Mouse (Mus musculus): Measurements from ENCODE around the gene Mob3b. TPM values are rescaled to one million over a fixed set of nuclear protein-coding genes. Genes with fewer than 3 reads are reported as not detected.

Gene Mob3b
- polyA plus RNA-seq, 1 experiment: 2.3 TPM

DNA sequence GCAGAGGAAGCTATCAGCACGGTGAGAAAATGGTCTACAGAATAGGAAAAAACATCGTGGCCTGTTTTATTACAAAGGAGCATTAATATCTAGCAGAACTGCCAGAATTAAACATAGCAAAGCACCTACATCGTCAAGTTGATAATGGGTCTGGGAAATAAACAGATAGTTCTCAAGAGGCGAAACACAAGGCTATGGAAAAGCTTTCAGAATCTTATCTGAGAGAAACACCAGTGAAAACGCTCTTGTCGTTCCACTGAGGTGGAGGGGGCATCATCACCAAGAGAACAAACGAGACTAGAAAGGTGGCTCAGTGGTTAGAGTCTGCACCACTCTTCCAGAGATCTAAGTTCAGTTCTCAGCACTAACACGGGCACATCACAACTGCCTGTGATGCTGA is 20.3 kb downstream of the Mob3b start:
- peaks cover 15% of the 10 kb centered on the region; the same call in 1 of the 2 replicates for H3K4me1 ChIP-seq (ENCODE audit: control insufficient read depth, insufficient read depth, insufficient read length)
- DNase-seq (ENCODE audit: low read depth in 1 of 2, low spot score in 2 of 2): no peak
- no peak overlapping the region for H3K4me3 ChIP-seq (ENCODE audit: extremely low read depth, insufficient read depth, insufficient read length)
- no peaks in the 10 kb centered on the region for H3K36me3 ChIP-seq (ENCODE audit: control insufficient read depth, insufficient read depth, low read length)
- WGBS: 68% methylated on average over 8 of the region's 8 CpGs
- no peaks in the 10 kb centered on the region for H3K27me3 ChIP-seq (ENCODE audit: control insufficient read depth, insufficient read depth, low read length)
- no peak overlapping the region for H3K27ac ChIP-seq (ENCODE audit: insufficient read depth, low read length)
- no peak for TF ChIP-seq CTCF (IDR thresholded peaks at IDR 0.05; ENCODE audit: extremely low read depth, insufficient read depth, insufficient read length, insufficient replicate concordance)
- no peak for TF ChIP-seq POLR2A (IDR thresholded peaks at IDR 0.05; ENCODE audit: low read depth, low read length)

DNA sequence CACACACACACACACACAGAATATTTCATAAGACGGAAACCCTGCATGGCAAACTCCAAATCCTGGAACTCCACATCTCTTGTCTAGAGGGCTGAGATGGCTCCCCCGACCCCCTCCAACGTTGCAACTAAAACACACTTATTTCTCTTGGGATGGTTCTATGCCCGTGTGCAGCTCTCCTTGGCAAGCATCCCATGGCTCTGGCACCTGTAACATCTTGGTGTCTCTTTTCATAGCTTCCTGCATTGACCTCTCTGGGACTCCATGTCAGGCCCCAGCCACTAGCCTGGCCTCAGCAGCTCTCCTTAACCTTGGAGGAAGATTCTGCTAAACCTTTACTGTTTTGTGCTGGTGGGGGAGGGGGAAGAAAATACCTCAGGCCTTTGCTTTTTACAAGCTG is 21.5 kb downstream of the Mob3b start:
- Histone ChIP-seq H3K27ac (ENCODE audit: insufficient read depth, low read length) (no peak overlapping the region), H3K36me3 (ENCODE audit: control insufficient read depth, insufficient read depth, low read length) (no peaks in the 10 kb centered on the region), H3K27me3 (ENCODE audit: control insufficient read depth, insufficient read depth, low read length) (no peaks in the 10 kb centered on the region), H3K4me1 (ENCODE audit: control insufficient read depth, insufficient read depth, insufficient read length) (peaks cover 24% of the 10 kb centered on the region), H3K4me3 (ENCODE audit: extremely low read depth, insufficient read depth, insufficient read length) (no peak overlapping the region)
- DNase-seq (ENCODE audit: low read depth in 1 of 2, low spot score in 2 of 2): no peak
- no peak for TF ChIP-seq CTCF (IDR thresholded peaks at IDR 0.05; ENCODE audit: extremely low read depth, insufficient read depth, insufficient read length, insufficient replicate concordance)
- TF ChIP-seq POLR2A (IDR thresholded peaks at IDR 0.05; ENCODE audit: low read depth, low read length): no peak
- 80% methylated on average over 4 of the region's 4 CpGs for WGBS

DNA sequence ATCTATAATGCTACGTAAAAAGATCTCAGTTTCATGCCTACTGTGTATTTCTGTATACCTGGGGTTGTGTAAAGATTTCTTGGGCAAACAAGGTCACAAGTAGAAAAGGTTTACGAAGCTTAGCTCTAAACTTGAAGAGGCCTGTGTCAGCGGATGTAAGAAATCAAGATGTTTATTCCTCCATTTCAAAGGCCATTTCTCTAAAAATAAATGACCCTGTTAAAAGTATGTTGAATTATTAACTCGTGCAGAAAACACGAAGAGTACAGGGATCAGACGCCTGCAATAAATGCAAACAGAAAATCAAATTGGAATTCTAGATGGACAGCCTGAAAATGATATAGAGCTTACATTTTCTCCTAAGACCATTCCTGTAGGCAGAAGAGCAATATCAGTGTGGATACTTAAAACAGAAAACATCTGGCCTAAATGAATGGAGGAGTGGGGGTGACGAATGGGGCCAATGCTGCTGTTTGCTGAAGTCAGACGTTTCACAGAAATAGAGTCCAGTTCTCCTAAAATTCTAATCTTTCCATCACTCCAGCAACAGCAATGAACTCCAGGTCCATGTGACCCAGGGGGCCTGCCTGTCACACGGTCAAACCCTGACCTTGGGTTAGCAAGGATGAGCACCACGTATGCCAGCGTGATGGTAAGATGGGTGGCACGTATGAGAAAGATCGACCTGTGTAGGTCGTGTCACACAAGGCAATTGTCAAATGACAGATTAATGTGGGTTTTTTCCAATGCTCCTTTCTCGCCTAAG is 22.3 kb downstream of the Mob3b start:
- WGBS: 90% methylated on average over 15 of the region's 15 CpGs
- H3K4me3 ChIP-seq (ENCODE audit: extremely low read depth, insufficient read depth, insufficient read length): no peak overlapping the region
- H3K4me1 ChIP-seq (ENCODE audit: control insufficient read depth, insufficient read depth, insufficient read length): peaks cover 26% of the 10 kb centered on the region
- no peak for DNase-seq (ENCODE audit: low read depth in 1 of 2, low spot score in 2 of 2)
- H3K27me3 ChIP-seq (ENCODE audit: control insufficient read depth, insufficient read depth, low read length): no peaks in the 10 kb centered on the region
- H3K36me3 ChIP-seq (ENCODE audit: control insufficient read depth, insufficient read depth, low read length): no peaks in the 10 kb centered on the region
- no peak overlapping the region for H3K27ac ChIP-seq (ENCODE audit: insufficient read depth, low read length)
- TF ChIP-seq POLR2A (IDR thresholded peaks at IDR 0.05; ENCODE audit: low read depth, low read length) (no peak), CTCF (IDR thresholded peaks at IDR 0.05; ENCODE audit: extremely low read depth, insufficient read depth, insufficient read length, insufficient replicate concordance) (no peak)

DNA sequence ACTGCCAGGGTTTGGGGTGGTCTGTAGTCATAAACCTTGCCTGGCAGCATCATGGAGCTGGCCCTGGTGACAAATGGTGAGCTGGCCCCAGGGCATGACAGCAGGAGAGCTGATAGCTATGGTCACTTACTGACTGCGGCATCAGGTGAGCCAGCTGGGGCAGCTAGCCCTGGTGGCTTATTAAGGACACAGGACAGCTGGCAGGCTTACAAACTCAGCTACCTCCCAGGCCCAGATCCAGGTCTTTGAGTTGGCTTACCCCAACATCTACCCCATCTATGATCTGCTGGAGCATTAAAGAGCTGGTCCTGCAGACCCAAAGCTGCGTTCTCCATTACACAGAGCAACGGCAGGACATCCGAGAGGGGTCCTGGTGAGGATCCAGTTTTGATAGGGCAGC is 23.9 kb downstream of the Mob3b start:
- no peak for TF ChIP-seq POLR2A (IDR thresholded peaks at IDR 0.05; ENCODE audit: low read depth, low read length)
- no peak for TF ChIP-seq CTCF (IDR thresholded peaks at IDR 0.05; ENCODE audit: extremely low read depth, insufficient read depth, insufficient read length, insufficient replicate concordance)
- DNase-seq (ENCODE audit: low read depth in 1 of 2, low spot score in 2 of 2): no peak
- Histone ChIP-seq H3K27me3 (ENCODE audit: control insufficient read depth, insufficient read depth, low read length) (no peaks in the 10 kb centered on the region), H3K4me3 (ENCODE audit: extremely low read depth, insufficient read depth, insufficient read length) (no peak overlapping the region), H3K27ac (ENCODE audit: insufficient read depth, low read length) (no peak overlapping the region), H3K36me3 (ENCODE audit: control insufficient read depth, insufficient read depth, low read length) (no peaks in the 10 kb centered on the region), H3K4me1 (ENCODE audit: control insufficient read depth, insufficient read depth, insufficient read length) (peaks cover 27% of the 10 kb centered on the region)
- over 99% methylated on average over 4 of the region's 4 CpGs for WGBS

DNA sequence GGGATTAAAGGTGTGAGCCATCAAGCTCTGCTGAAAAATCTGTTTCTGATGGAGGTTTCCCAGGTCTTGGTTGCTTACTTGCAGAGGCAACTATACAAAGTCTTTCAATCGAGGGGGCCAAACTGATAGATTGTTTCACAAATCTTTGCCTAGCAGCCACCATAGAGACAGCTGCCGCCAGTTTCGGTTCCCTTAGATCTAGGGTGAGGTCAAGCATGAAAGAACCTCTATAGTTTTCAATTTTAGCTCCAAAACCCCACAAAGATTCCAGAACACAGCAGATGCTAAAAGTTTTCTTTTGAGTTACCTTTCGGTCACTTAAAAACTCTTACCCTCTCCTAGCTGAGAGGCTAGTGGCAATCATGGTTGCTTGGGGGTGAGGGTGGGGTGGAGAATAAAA is 25.7 kb downstream of the Mob3b start:
- TF ChIP-seq POLR2A (IDR thresholded peaks at IDR 0.05; ENCODE audit: low read depth, low read length): no peak
- TF ChIP-seq CTCF (IDR thresholded peaks at IDR 0.05; ENCODE audit: extremely low read depth, insufficient read depth, insufficient read length, insufficient replicate concordance): no peak
- H3K4me3 ChIP-seq (ENCODE audit: extremely low read depth, insufficient read depth, insufficient read length): no peak overlapping the region

DNA sequence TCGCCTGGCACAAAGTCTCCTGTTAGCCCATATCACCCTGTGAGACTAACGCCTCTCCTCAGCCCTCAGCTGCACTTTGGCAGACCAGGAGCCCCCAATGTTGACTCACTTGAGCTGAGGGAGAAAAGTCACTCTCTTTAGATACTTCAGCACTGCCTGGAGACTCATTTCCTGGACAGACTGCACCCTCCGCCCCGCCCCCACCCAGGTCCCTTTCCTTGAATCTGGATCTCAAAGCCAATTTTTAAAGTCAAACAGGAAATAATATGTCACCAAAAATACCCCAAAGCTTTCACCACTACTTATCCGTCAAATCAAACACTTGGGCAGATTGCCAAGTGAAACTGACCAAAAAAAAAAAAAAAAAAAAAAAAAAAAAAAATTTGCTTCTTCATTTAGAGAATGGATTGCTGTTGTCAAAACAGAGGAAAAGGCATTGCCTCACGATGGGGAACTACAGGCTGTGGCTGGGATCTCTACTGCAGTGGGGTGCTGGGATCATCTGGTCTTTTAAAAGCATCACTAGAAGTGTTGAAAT is 26.8 kb downstream of the Mob3b start:
- H3K27ac ChIP-seq (ENCODE audit: insufficient read depth, low read length): peak overlapping the region; percentile 10; the same call in 1 of the 2 replicates
- H3K27me3 ChIP-seq (ENCODE audit: control insufficient read depth, insufficient read depth, low read length): no peaks in the 10 kb centered on the region
- H3K4me1 ChIP-seq (ENCODE audit: control insufficient read depth, insufficient read depth, insufficient read length): peaks cover 20% of the 10 kb centered on the region
- no peaks in the 10 kb centered on the region for H3K36me3 ChIP-seq (ENCODE audit: control insufficient read depth, insufficient read depth, low read length)
- no peak for DNase-seq (ENCODE audit: low read depth in 1 of 2, low spot score in 2 of 2)
- TF ChIP-seq CTCF (IDR thresholded peaks at IDR 0.05; ENCODE audit: extremely low read depth, insufficient read depth, insufficient read length, insufficient replicate concordance): no peak
- TF ChIP-seq POLR2A (IDR thresholded peaks at IDR 0.05; ENCODE audit: low read depth, low read length): no peak
- H3K4me3 ChIP-seq (ENCODE audit: extremely low read depth, insufficient read depth, insufficient read length): no peak overlapping the region
- 11% methylated on average over 6 of the region's 6 CpGs for WGBS

More for the DNA sequence above, 25.7 kb downstream of the Mob3b start:
- DNase-seq (ENCODE audit: low read depth in 1 of 2, low spot score in 2 of 2): peak in 1 of 2 experiments; percentile 42
- peaks cover 20% of the 10 kb centered on the region for H3K4me1 ChIP-seq (ENCODE audit: control insufficient read depth, insufficient read depth, insufficient read length)
- H3K27me3 ChIP-seq (ENCODE audit: control insufficient read depth, insufficient read depth, low read length): no peaks in the 10 kb centered on the region
- no peaks in the 10 kb centered on the region for H3K36me3 ChIP-seq (ENCODE audit: control insufficient read depth, insufficient read depth, low read length)
- peak overlapping the region; percentile 73 for H3K27ac ChIP-seq (ENCODE audit: insufficient read depth, low read length)
- WGBS: 31% methylated on average over 4 of the region's 4 CpGs

DNA sequence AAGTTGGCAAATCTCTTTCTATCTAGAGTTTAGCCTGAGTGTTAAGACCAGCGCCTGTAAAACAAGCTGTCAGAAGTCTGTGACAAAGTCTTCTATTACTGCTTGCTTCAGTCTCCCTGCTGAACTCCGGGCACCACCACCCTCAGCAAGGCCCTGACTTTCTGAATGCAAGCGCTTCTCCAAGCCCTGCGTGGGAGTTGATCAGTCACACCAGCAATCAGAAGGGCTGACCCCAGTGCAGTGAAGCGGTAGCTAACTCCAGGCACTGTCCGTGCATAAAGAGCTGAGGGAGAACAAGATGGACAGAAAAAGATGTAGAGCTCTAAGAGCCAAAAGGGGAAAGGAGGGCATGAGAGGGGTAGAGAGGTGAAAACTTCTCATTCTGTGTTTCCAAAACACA is 29.5 kb downstream of the Mob3b start:
- Histone ChIP-seq H3K27me3 (ENCODE audit: control insufficient read depth, insufficient read depth, low read length) (no peaks in the 10 kb centered on the region), H3K36me3 (ENCODE audit: control insufficient read depth, insufficient read depth, low read length) (no peaks in the 10 kb centered on the region), H3K27ac (ENCODE audit: insufficient read depth, low read length) (no peak overlapping the region; the same call in 1 of the 2 replicates), H3K4me1 (ENCODE audit: control insufficient read depth, insufficient read depth, insufficient read length) (peaks cover 18% of the 10 kb centered on the region), H3K4me3 (ENCODE audit: extremely low read depth, insufficient read depth, insufficient read length) (no peak overlapping the region)
- 88% methylated on average over 6 of the region's 6 CpGs for WGBS
- no peak for TF ChIP-seq CTCF (IDR thresholded peaks at IDR 0.05; ENCODE audit: extremely low read depth, insufficient read depth, insufficient read length, insufficient replicate concordance)
- TF ChIP-seq POLR2A (IDR thresholded peaks at IDR 0.05; ENCODE audit: low read depth, low read length): no peak
- DNase-seq (ENCODE audit: low read depth in 1 of 2, low spot score in 2 of 2): no peak

All from spleen, adult 2 months (tissue).